ENCODE assay signal across 8 mouse cellular contexts in the genomic region with DNA sequence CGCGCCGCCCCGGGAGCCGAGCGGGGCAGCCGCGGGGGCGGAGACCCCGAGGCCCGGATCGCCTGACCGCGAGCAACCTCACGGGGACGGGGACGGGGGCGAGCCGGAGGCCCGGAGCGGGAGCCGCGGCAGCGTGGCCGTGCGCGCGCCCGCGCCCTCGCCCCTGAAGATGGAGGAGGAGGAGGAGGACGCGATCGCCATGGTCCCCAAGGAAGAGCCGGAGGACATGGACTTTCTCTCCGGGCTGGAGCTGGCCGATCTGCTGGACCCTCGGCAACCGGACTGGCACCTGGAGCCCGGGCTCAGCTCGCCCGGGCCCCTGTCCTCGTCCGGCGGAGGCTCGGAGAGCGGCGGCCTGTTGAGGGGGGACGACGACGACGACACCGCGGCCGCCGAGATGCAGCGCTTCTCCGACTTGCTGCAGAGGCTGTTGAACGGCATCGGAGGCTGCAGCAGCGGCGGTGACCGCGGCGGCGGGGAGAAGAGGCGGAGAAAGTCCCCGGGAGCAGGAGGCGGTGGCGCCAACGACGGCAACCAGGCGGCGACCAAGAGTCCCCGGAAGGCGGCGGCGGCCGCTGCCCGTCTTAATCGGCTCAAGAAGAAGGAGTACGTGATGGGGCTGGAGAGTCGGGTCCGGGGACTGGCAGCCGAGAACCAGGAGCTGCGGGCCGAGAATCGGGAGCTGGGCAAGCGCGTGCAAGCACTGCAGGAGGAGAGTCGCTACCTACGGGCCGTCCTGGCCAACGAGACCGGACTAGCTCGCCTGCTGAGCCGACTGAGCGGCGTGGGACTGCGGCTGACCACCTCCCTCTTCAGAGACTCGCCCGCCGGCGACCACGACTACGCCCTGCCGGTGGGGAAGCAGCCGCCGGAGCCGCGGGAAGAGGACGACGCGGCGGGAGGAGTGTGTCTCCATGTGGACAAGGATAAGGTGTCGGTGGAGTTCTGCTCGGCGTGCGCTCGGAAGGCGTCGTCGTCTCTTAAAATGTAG. TPM values are rescaled to one million over a fixed set of nuclear protein-coding genes. Genes with fewer than 3 reads are reported as not detected.
DNase-seq lines count a peak whose midpoint lies in the region; ATAC-seq and TF ChIP-seq lines count a peak whose summit lies in the region.

No protein-coding gene starts in this region.

- WGBS in forebrain, embryonic 14.5 days: under 1% methylated on average over 106 of the region's 123 CpGs
- WGBS in lung, embryonic 16.5 days: under 1% methylated on average over 99 of the region's 123 CpGs
- WGBS in olfactory bulb, adult 2 months: 1% methylated on average over 123 of the region's 123 CpGs

- intact Hi-C loops in heart, postnatal 14 days (cut with DNase I): loop anchor here (1.0 to 10.0 kb wide), 3 partner anchors 13 to 299 kb away; partner anchors contain the start of genes Dlg2 and Tmem126b

- peak; percentile 77 for ATAC-seq in cerebellum, adult (ENCODE audit: insufficient number of reproducible peaks, low FRiP score, low TSS enrichment)
- peak; percentile 67 for ATAC-seq in forebrain, embryonic 14.5 days
- peak; percentile 76 for ATAC-seq in lung, embryonic 16.5 days (ENCODE audit: low read depth)

- no peaks in the 10 kb centered on the region for H3K27me3 ChIP-seq in forebrain, embryonic 14.5 days (replicated peaks; ENCODE audit: control insufficient read depth, insufficient read depth, low read length)
- H3K27me3 ChIP-seq in lung, embryonic 16.5 days (ENCODE audit: control insufficient read depth, insufficient read depth, low read depth, low read length): no peaks in the 10 kb centered on the region

- peaks cover 9% of the 10 kb centered on the region for H3K4me1 ChIP-seq in forebrain, embryonic 14.5 days (ENCODE audit: control insufficient read depth, insufficient read depth, low read length)
- no peaks in the 10 kb centered on the region; the same call in 1 of the 2 replicates for H3K4me1 ChIP-seq in lung, embryonic 16.5 days (replicated peaks; ENCODE audit: control insufficient read depth, insufficient read depth, low read length)
- no peaks in the 10 kb centered on the region for H3K4me1 ChIP-seq in olfactory bulb, adult 2 months (ENCODE audit: control insufficient read depth, insufficient read depth, low read length)

- H3K36me3 ChIP-seq in forebrain, embryonic 14.5 days (ENCODE audit: control insufficient read depth, insufficient read depth, low read length): peaks cover 10% of the 10 kb centered on the region; the same call in 1 of the 2 replicates
- peaks cover 3% of the 10 kb centered on the region; the same call in 1 of the 2 replicates for H3K36me3 ChIP-seq in lung, embryonic 16.5 days (ENCODE audit: control insufficient read depth, insufficient read depth, low read length)

- peak overlapping the region; percentile 97 for H3K27ac ChIP-seq in forebrain, embryonic 14.5 days (ENCODE audit: low read depth, low read length)
- H3K27ac ChIP-seq in layer of hippocampus, adult 2 months: peak overlapping the region; percentile 98
- H3K27ac ChIP-seq in lung, embryonic 16.5 days (ENCODE audit: low read length): peak overlapping the region; percentile 98
- H3K27ac ChIP-seq in olfactory bulb, adult 2 months (ENCODE audit: insufficient read depth, low read depth, low read length): peak overlapping the region; percentile 72

- peak overlapping the region; percentile 99 for H3K4me3 ChIP-seq in forebrain, embryonic 14.5 days (ENCODE audit: low read depth, low read length)
- H3K4me3 ChIP-seq in layer of hippocampus, adult 2 months: peak overlapping the region; percentile 70
- H3K4me3 ChIP-seq in lung, embryonic 16.5 days (ENCODE audit: low read length): peak overlapping the region; percentile 97
- H3K4me3 ChIP-seq in olfactory bulb, adult 2 months (ENCODE audit: insufficient read depth, low read depth, low read length): peak overlapping the region; percentile 82

- no peak for TF ChIP-seq POLR2A in olfactory bulb, adult 2 months (IDR thresholded peaks at IDR 0.05; ENCODE audit: insufficient read depth, low read depth, low read length)

- H3K9me3 ChIP-seq in forebrain, embryonic 14.5 days (replicated peaks; ENCODE audit: control insufficient read depth, low read length): no peaks in the 10 kb centered on the region
- H3K9me3 ChIP-seq in lung, embryonic 16.5 days (ENCODE audit: control insufficient read depth, low read length): no peaks in the 10 kb centered on the region

- peak; percentile 75 for TF ChIP-seq CTCF in layer of hippocampus, adult 2 months (conservative IDR thresholded peaks at IDR 0.05)
- TF ChIP-seq CTCF in olfactory bulb, adult 2 months (IDR thresholded peaks at IDR 0.05; ENCODE audit: insufficient read depth, low read depth, low read length): no peak

- H3K9ac ChIP-seq in forebrain, embryonic 14.5 days (ENCODE audit: low read length): peak overlapping the region; percentile 97
- peak overlapping the region; percentile 99 for H3K9ac ChIP-seq in lung, embryonic 16.5 days (ENCODE audit: low read length)

- DNase-seq in ES-CJ7 (ENCODE audit: low read depth, low spot score): peak; percentile 26
- peak; percentile 58 for DNase-seq in forebrain, embryonic 14.5 days (ENCODE audit: low spot score)
- DNase-seq in heart, postnatal 14 days: peak; percentile 74 to 80
- DNase-seq in layer of hippocampus, adult 2 months (ENCODE audit: low spot score in 2 of 2): peak in 1 of 2 experiments; percentile 67
- peak; percentile 58 to 66 for DNase-seq in thymus, adult 18-20 months

- H3K4me2 ChIP-seq in forebrain, embryonic 14.5 days (ENCODE audit: low read length): peak overlapping the region; percentile 98
- H3K4me2 ChIP-seq in lung, embryonic 16.5 days (ENCODE audit: low read depth, low read length): peak overlapping the region; percentile 60

RNA-seq across cellular contexts. Expression of gene Crebzf, which starts 0.9 kb away (rescaled TPM):
- 32.9 and 34.8 TPM in 2 replicates for polyA plus RNA-seq in forebrain, embryonic 14.5 days (2014; fragmentation: Nextera tagmentation; extraction: Ambion mirVana)
- total RNA-seq in heart, postnatal 14 days (2021): 10 to 100 TPM; 26.1 to 27.9 TPM
- total RNA-seq in layer of hippocampus, adult 2 months (2021): 10 to 100 TPM; 86.0 to 88.5 TPM
- polyA plus RNA-seq in lung, embryonic 16.5 days (2015; fragmentation: Nextera tagmentation; extraction: Ambion mirVana): 15.6 and 16.2 TPM in 2 replicates
- not detected in 2 replicates for polyA plus RNA-seq in olfactory bulb, adult 2 months (2012; ENCODE audit: insufficient read depth, insufficient read length, low replicate concordance, missing spikeins)

RNA-seq across cellular contexts. Expression of gene Tmem126a, which starts 13.6 kb away (rescaled TPM):
- polyA plus RNA-seq in forebrain, embryonic 14.5 days (2014; fragmentation: Nextera tagmentation; extraction: Ambion mirVana): 117 and 121 TPM in 2 replicates
- total RNA-seq in heart, postnatal 14 days (2021): 100 to 1,000 TPM in 1 of 2 experiments, 10 to 100 TPM in 1; 96.8 to 111 TPM
- 10 to 100 TPM; 37.1 to 40.0 TPM for total RNA-seq in layer of hippocampus, adult 2 months (2021)
- polyA plus RNA-seq in lung, embryonic 16.5 days (2015; fragmentation: Nextera tagmentation; extraction: Ambion mirVana): 86.0 and 94.1 TPM in 2 replicates
- not detected in 2 replicates for polyA plus RNA-seq in olfactory bulb, adult 2 months (2012; ENCODE audit: insufficient read depth, insufficient read length, low replicate concordance, missing spikeins)

RNA-seq across cellular contexts. Expression of gene Ccdc89, which starts 17.0 kb away (rescaled TPM):
- polyA plus RNA-seq in forebrain, embryonic 14.5 days (2014; fragmentation: Nextera tagmentation; extraction: Ambion mirVana): 1.8 and 2.0 TPM in 2 replicates
- under 1 TPM in 1 of 2 experiments, not detected in 1; 0.29 TPM for total RNA-seq in heart, postnatal 14 days (2021)
- under 1 TPM; 0.39 to 0.69 TPM for total RNA-seq in layer of hippocampus, adult 2 months (2021)
- polyA plus RNA-seq in lung, embryonic 16.5 days (2015; fragmentation: Nextera tagmentation; extraction: Ambion mirVana): 2.1 TPM in 2 replicates
- polyA plus RNA-seq in olfactory bulb, adult 2 months (2012; ENCODE audit: insufficient read depth, insufficient read length, low replicate concordance, missing spikeins): not detected in 2 replicates

RNA-seq across cellular contexts. Expression of gene Tmem126b, which starts 32.4 kb away (rescaled TPM):
- polyA plus RNA-seq in forebrain, embryonic 14.5 days (2014; fragmentation: Nextera tagmentation; extraction: Ambion mirVana): 34.5 and 38.3 TPM in 2 replicates
- total RNA-seq in heart, postnatal 14 days (2021): 10 to 100 TPM; 22.1 to 22.7 TPM
- total RNA-seq in layer of hippocampus, adult 2 months (2021): 10 to 100 TPM; 27.6 to 28.4 TPM
- 33.9 and 34.5 TPM in 2 replicates for polyA plus RNA-seq in lung, embryonic 16.5 days (2015; fragmentation: Nextera tagmentation; extraction: Ambion mirVana)
- polyA plus RNA-seq in olfactory bulb, adult 2 months (2012; ENCODE audit: insufficient read depth, insufficient read length, low replicate concordance, missing spikeins): not detected in 2 replicates

RNA-seq across cellular contexts. Expression of gene Dlg2, which starts 33.1 kb away (rescaled TPM):
- 17.9 and 25.1 TPM in 2 replicates for polyA plus RNA-seq in forebrain, embryonic 14.5 days (2014; fragmentation: Nextera tagmentation; extraction: Ambion mirVana)
- 1 to 10 TPM; 1.9 to 2.9 TPM for total RNA-seq in heart, postnatal 14 days (2021)
- 100 to 1,000 TPM; 248 to 256 TPM for total RNA-seq in layer of hippocampus, adult 2 months (2021)
- polyA plus RNA-seq in lung, embryonic 16.5 days (2015; fragmentation: Nextera tagmentation; extraction: Ambion mirVana): 1.1 and 1.2 TPM in 2 replicates
- 391 TPM in 1 of 2 replicates, not detected in the other for polyA plus RNA-seq in olfactory bulb, adult 2 months (2012; ENCODE audit: insufficient read depth, insufficient read length, low replicate concordance, missing spikeins)
